Comparison of ENCODE assay signal across 16 mouse cellular contexts in the genomic region with DNA sequence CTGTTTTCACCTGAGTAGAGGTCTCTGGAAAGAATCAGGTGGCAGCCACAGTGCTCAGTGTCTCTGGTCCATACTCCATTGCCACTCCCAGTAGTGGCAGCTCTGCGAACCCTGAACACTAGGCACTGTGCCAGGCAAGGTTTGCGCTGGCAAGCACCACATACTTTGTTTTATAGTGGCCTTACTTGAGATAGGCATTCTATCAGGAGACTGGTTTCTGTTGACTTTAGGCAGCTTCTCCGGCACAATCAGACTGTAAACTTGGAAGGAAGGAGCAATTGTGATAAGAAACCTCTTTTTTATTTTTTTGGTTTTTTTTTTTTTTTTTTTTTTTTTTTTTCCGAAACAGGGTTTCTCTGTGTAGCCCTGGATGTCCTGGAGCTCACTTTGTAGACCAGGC. TPM values are rescaled to one million over a fixed set of nuclear protein-coding genes. Genes with fewer than 3 reads are reported as not detected.
DNase-seq lines count a peak whose midpoint lies in the region; ATAC-seq and TF ChIP-seq lines count a peak whose summit lies in the region.
"Had no signal": no experiment of that assay in that cellular context is flagged by ENCODE, and none has a peak within 500 bp of the region (broad histone marks: within the 10 kb centered on the region; RNA-seq: fewer than 3 reads in every experiment).

No protein-coding gene starts in this region.

- H3K4me3 ChIP-seq in kidney, embryonic 15.5 days (replicated peaks) = no peak overlapping the region
- H3K4me3 ChIP-seq in MEL (ENCODE audit: control insufficient read depth in 1 of 2, insufficient read depth in 1 of 2, low read depth in 2 of 2, low read length in 2 of 2) = no peak overlapping the region
- no peak overlapping the region for H3K4me3 ChIP-seq in intestine, postnatal 0 days (ENCODE audit: low read depth, low read length)
- H3K4me3 ChIP-seq in forebrain, embryonic 14.5 days (ENCODE audit: low read depth, low read length) = no peak overlapping the region
- H3K4me3 ChIP-seq in forebrain, embryonic 13.5 days = no peak overlapping the region
- H3K4me3 ChIP-seq: heart, embryonic 13.5 days; limb, embryonic 13.5 days; lung, embryonic 15.5 days; midbrain, embryonic 13.5 days; stomach, embryonic 15.5 days had no signal

- H3K4me2 ChIP-seq in kidney, embryonic 15.5 days = no peak overlapping the region
- no peak overlapping the region for H3K4me2 ChIP-seq in intestine, postnatal 0 days (replicated peaks; ENCODE audit: low read depth)
- no peak overlapping the region for H3K4me2 ChIP-seq in forebrain, embryonic 14.5 days (ENCODE audit: low read length)
- no peak overlapping the region for H3K4me2 ChIP-seq in forebrain, embryonic 13.5 days
- H3K4me2 ChIP-seq: heart, embryonic 13.5 days; limb, embryonic 13.5 days; lung, embryonic 15.5 days; midbrain, embryonic 13.5 days; stomach, embryonic 15.5 days had no signal

- peaks cover 4% of the 10 kb centered on the region for H3K79me2 ChIP-seq in MEL (ENCODE audit: control insufficient read depth, insufficient read depth, low read length, poor library complexity)

- H3K36me3 ChIP-seq in kidney, embryonic 15.5 days = no peaks in the 10 kb centered on the region; the same call in 1 of the 2 replicates
- H3K36me3 ChIP-seq in MEL (ENCODE audit: control insufficient read depth in 1 of 2, insufficient read depth in 2 of 2, low read length in 2 of 2) = peaks cover 0 to 31% of the 10 kb centered on the region in 2 experiments; a peak in 2 of 4 replicates
- H3K36me3 ChIP-seq in intestine, postnatal 0 days (ENCODE audit: control insufficient read depth, insufficient read depth) = no peaks in the 10 kb centered on the region
- H3K36me3 ChIP-seq in forebrain, embryonic 14.5 days (ENCODE audit: control insufficient read depth, insufficient read depth, low read length) = no peaks in the 10 kb centered on the region
- H3K36me3 ChIP-seq in forebrain, embryonic 13.5 days (ENCODE audit: poor library complexity, severe bottlenecking) = peaks cover 3% of the 10 kb centered on the region; the same call in 1 of the 2 replicates
- H3K36me3 ChIP-seq: limb, embryonic 13.5 days; lung, embryonic 15.5 days; stomach, embryonic 15.5 days had no signal

- TF ChIP-seq CTCF in MEL (IDR thresholded peaks at IDR 0.05 in 2 of 3, conservative IDR thresholded peaks at IDR 0.05 in 1 of 3; ENCODE audit: control insufficient read depth in 1 of 3, insufficient read depth in 1 of 3, low read depth in 2 of 3, low read length in 3 of 3, poor library complexity in 1 of 3, severe bottlenecking in 1 of 3) = no peak
- no peak for TF ChIP-seq CTCF in intestine, postnatal 0 days (IDR thresholded peaks at IDR 0.05; ENCODE audit: low read depth)

- H3K27me3 ChIP-seq in kidney, embryonic 15.5 days = no peaks in the 10 kb centered on the region
- H3K27me3 ChIP-seq in MEL (ENCODE audit: control insufficient read depth in 1 of 2, insufficient read depth in 2 of 2, low read length in 2 of 2) = no peaks in the 10 kb centered on the region
- no peaks in the 10 kb centered on the region for H3K27me3 ChIP-seq in intestine, postnatal 0 days (replicated peaks; ENCODE audit: control insufficient read depth, insufficient read depth, low read length)
- H3K27me3 ChIP-seq in forebrain, embryonic 14.5 days (replicated peaks; ENCODE audit: control insufficient read depth, insufficient read depth, low read length) = no peaks in the 10 kb centered on the region
- no peaks in the 10 kb centered on the region for H3K27me3 ChIP-seq in forebrain, embryonic 13.5 days
- H3K27me3 ChIP-seq: heart, embryonic 13.5 days; limb, embryonic 13.5 days; lung, embryonic 15.5 days; midbrain, embryonic 13.5 days; stomach, embryonic 15.5 days had no signal

- peaks cover 26% of the 10 kb centered on the region for H3K4me1 ChIP-seq in kidney, embryonic 15.5 days
- H3K4me1 ChIP-seq in MEL (ENCODE audit: control insufficient read depth in 1 of 2, insufficient read depth in 2 of 2, low read length in 2 of 2) = peaks cover 4 to 25% of the 10 kb centered on the region in 2 experiments
- H3K4me1 ChIP-seq in intestine, postnatal 0 days (replicated peaks; ENCODE audit: control insufficient read depth, insufficient read depth, low read length) = peaks cover 4% of the 10 kb centered on the region; the same call in 1 of the 2 replicates
- peaks cover 21% of the 10 kb centered on the region for H3K4me1 ChIP-seq in forebrain, embryonic 14.5 days (ENCODE audit: control insufficient read depth, insufficient read depth, low read length)
- H3K4me1 ChIP-seq in forebrain, embryonic 13.5 days = peaks cover 28% of the 10 kb centered on the region

- no peak for TF ChIP-seq RAD21 in MEL (IDR thresholded peaks at IDR 0.05; ENCODE audit: low read depth, low read length)

- peak; percentile 43 to 61; a peak in 2 of 4 replicates for TF ChIP-seq EP300 in MEL (IDR thresholded peaks at IDR 0.05; ENCODE audit: low read depth in 1 of 2, low read length in 2 of 2)

- no peak overlapping the region for H3K27ac ChIP-seq in kidney, embryonic 15.5 days
- H3K27ac ChIP-seq in MEL (ENCODE audit: control insufficient read depth, low read depth, low read length) = no peak overlapping the region
- no peak overlapping the region for H3K27ac ChIP-seq in intestine, postnatal 0 days (ENCODE audit: low read depth, low read length)
- H3K27ac ChIP-seq in forebrain, embryonic 14.5 days (ENCODE audit: low read depth, low read length) = no peak overlapping the region
- no peak overlapping the region for H3K27ac ChIP-seq in forebrain, embryonic 13.5 days
- H3K27ac ChIP-seq: heart, embryonic 13.5 days; limb, embryonic 13.5 days; midbrain, embryonic 13.5 days; stomach, embryonic 15.5 days had no signal

- H3K9ac ChIP-seq in kidney, embryonic 15.5 days = no peak overlapping the region
- H3K9ac ChIP-seq in MEL (ENCODE audit: control insufficient read depth, low read depth, low read length, poor library complexity, severe bottlenecking) = no peak overlapping the region
- no peak overlapping the region for H3K9ac ChIP-seq in intestine, postnatal 0 days (ENCODE audit: low read depth, low read length)
- H3K9ac ChIP-seq in forebrain, embryonic 14.5 days (ENCODE audit: low read length) = no peak overlapping the region
- no peak overlapping the region for H3K9ac ChIP-seq in forebrain, embryonic 13.5 days
- H3K9ac ChIP-seq: forebrain, postnatal 0 days; heart, embryonic 13.5 days; limb, embryonic 13.5 days; lung, embryonic 15.5 days; midbrain, embryonic 13.5 days; stomach, embryonic 15.5 days had no signal

- no peaks in the 10 kb centered on the region for H3K9me3 ChIP-seq in kidney, embryonic 15.5 days (replicated peaks)
- H3K9me3 ChIP-seq in MEL (replicated peaks; ENCODE audit: insufficient read depth, low read length) = no peaks in the 10 kb centered on the region
- no peaks in the 10 kb centered on the region for H3K9me3 ChIP-seq in intestine, postnatal 0 days (ENCODE audit: control insufficient read depth)
- H3K9me3 ChIP-seq in forebrain, embryonic 14.5 days (replicated peaks; ENCODE audit: control insufficient read depth, low read length) = no peaks in the 10 kb centered on the region
- no peaks in the 10 kb centered on the region for H3K9me3 ChIP-seq in forebrain, embryonic 13.5 days (replicated peaks)
- H3K9me3 ChIP-seq: G1E; heart, embryonic 13.5 days; limb, embryonic 13.5 days; lung, embryonic 15.5 days; midbrain, embryonic 13.5 days; stomach, embryonic 15.5 days had no signal

- ATAC-seq in kidney, embryonic 15.5 days (replicated peaks; ENCODE audit: low FRiP score) = no peak
- ATAC-seq in intestine, postnatal 0 days = peak; percentile 50
- ATAC-seq in forebrain, embryonic 14.5 days = no peak
- ATAC-seq in forebrain, embryonic 13.5 days = no peak
- ATAC-seq: forebrain, postnatal 0 days; midbrain, embryonic 13.5 days had no signal

- DNase-seq in kidney, adult 11 months = peak; percentile 64
- peak; percentile 70 for DNase-seq in MEL (ENCODE audit: low read depth, low spot score)
- DNase-seq in lung, postnatal 14 days = peak; percentile 55
- DNase-seq in forebrain, embryonic 14.5 days (ENCODE audit: low spot score) = no peak
- DNase-seq: forebrain, postnatal 0 days; gastrocnemius, postnatal 25 days; right cerebral cortex, postnatal 4 days had no signal

- TF ChIP-seq POLR2A in MEL (IDR thresholded peaks at IDR 0.05; ENCODE audit: control insufficient read depth in 1 of 2, insufficient read depth in 1 of 2, low read depth in 1 of 2, low read length in 2 of 2, poor library complexity in 1 of 2) = no peak

- WGBS in kidney, embryonic 15.5 days = 77% methylated on average over 4 of the region's 4 CpGs
- WGBS in intestine, postnatal 0 days = 40% methylated on average over 4 of the region's 4 CpGs
- WGBS in forebrain, embryonic 14.5 days = 75% methylated on average over 4 of the region's 4 CpGs
- 80% methylated on average over 4 of the region's 4 CpGs for WGBS in forebrain, embryonic 13.5 days

RNA-seq across cellular contexts. Expression of a gene that starts 2.4 kb away (rescaled TPM):
- polyA plus RNA-seq in kidney, embryonic 15.5 days (2015; fragmentation: Nextera tagmentation; extraction: Ambion mirVana) = 87.5 and 96.9 TPM in 2 replicates
- total RNA-seq in MEL (2012; rRNA removed) = 38.1 and 38.6 TPM in 2 replicates
- polyA plus RNA-seq in MEL (2012; ENCODE audit: insufficient read depth in 1 of 2, insufficient read length in 2 of 2, low read depth in 1 of 2, low replicate concordance in 2 of 2, missing spikeins in 1 of 2) = 10 to 100 TPM in 1 of 2 experiments, not detected in 1; 39.8 TPM
- polyA plus RNA-seq in intestine, postnatal 0 days (2015; fragmentation: Nextera tagmentation; extraction: Ambion mirVana) = 120 and 136 TPM in 2 replicates
- 194 and 198 TPM in 2 replicates for polyA plus RNA-seq in forebrain, embryonic 14.5 days (2014; fragmentation: Nextera tagmentation; extraction: Ambion mirVana)
- polyA plus RNA-seq in forebrain, embryonic 13.5 days (2015; fragmentation: Nextera tagmentation; extraction: Ambion mirVana) = 126 and 131 TPM in 2 replicates

RNA-seq across cellular contexts. Expression of a gene that starts 4.3 kb away (rescaled TPM):
- polyA plus RNA-seq in kidney, embryonic 15.5 days (2015; fragmentation: Nextera tagmentation; extraction: Ambion mirVana) = 20.9 and 21.1 TPM in 2 replicates
- total RNA-seq in MEL (2012; rRNA removed) = 8.9 and 10.4 TPM in 2 replicates
- 10 to 100 TPM in 1 of 2 experiments, not detected in 1; 12.3 TPM for polyA plus RNA-seq in MEL (2012; ENCODE audit: insufficient read depth in 1 of 2, insufficient read length in 2 of 2, low read depth in 1 of 2, low replicate concordance in 2 of 2, missing spikeins in 1 of 2)
- 2.8 and 3.1 TPM in 2 replicates for polyA plus RNA-seq in intestine, postnatal 0 days (2015; fragmentation: Nextera tagmentation; extraction: Ambion mirVana)
- polyA plus RNA-seq in forebrain, embryonic 14.5 days (2014; fragmentation: Nextera tagmentation; extraction: Ambion mirVana) = 14.8 and 17.5 TPM in 2 replicates
- 33.0 and 42.9 TPM in 2 replicates for polyA plus RNA-seq in forebrain, embryonic 13.5 days (2015; fragmentation: Nextera tagmentation; extraction: Ambion mirVana)

RNA-seq across cellular contexts. Expression of a gene that starts 32.0 kb away (rescaled TPM):
- polyA plus RNA-seq in kidney, embryonic 15.5 days (2015; fragmentation: Nextera tagmentation; extraction: Ambion mirVana) = 66.1 and 72.0 TPM in 2 replicates
- total RNA-seq in MEL (2012; rRNA removed) = 32.7 and 37.6 TPM in 2 replicates
- polyA plus RNA-seq in MEL (2012; ENCODE audit: insufficient read depth in 1 of 2, insufficient read length in 2 of 2, low read depth in 1 of 2, low replicate concordance in 2 of 2, missing spikeins in 1 of 2) = 10 to 100 TPM in 1 of 2 experiments, not detected in 1; 87.4 TPM
- polyA plus RNA-seq in intestine, postnatal 0 days (2015; fragmentation: Nextera tagmentation; extraction: Ambion mirVana) = 55.3 and 57.8 TPM in 2 replicates
- polyA plus RNA-seq in forebrain, embryonic 14.5 days (2014; fragmentation: Nextera tagmentation; extraction: Ambion mirVana) = 91.0 and 95.1 TPM in 2 replicates
- polyA plus RNA-seq in forebrain, embryonic 13.5 days (2015; fragmentation: Nextera tagmentation; extraction: Ambion mirVana) = 78.8 and 84.2 TPM in 2 replicates
